Mouse (Mus musculus) embryonic facial prominence, embryonic 15.5 days (tissue): ENCODE measurements around the gene Minar1. TPM values are rescaled to one million over a fixed set of nuclear protein-coding genes. Genes with fewer than 3 reads are reported as not detected.

Source experiments
- ATAC-seq: fragments of 200-750 bp; cut with Nextera tagmentation; 2 replicates; pipeline ENCODE4 v1.8.0; 2017; ENCODE audit warnings: low read depth, moderate TSS enrichment; ENCODE audit not compliant: insufficient number of reproducible peaks, low FRiP score, low TSS enrichment
- H3K27ac ChIP-seq: fragments of 300-500 bp; sonication (generic); replicated peaks from 2 replicates; pipeline ENCODE4 v1.5.1; 2015; ENCODE audit warnings: mild to moderate bottlenecking, inconsistent platforms
- H3K27me3 ChIP-seq: fragments of 300-500 bp; sonication (generic); 2 replicates; pipeline ENCODE4 v1.6.1; 2015; ENCODE audit warnings: inconsistent platforms
- H3K36me3 ChIP-seq: fragments of 300-500 bp; sonication (generic); 2 replicates; pipeline ENCODE4 v1.6.1; 2015; ENCODE audit warnings: mild to moderate bottlenecking, inconsistent platforms
- H3K4me1 ChIP-seq: fragments of 300-500 bp; sonication (generic); 2 replicates; pipeline ENCODE4 v1.6.1; 2015; ENCODE audit warnings: inconsistent platforms
- H3K4me2 ChIP-seq: fragments of 300-500 bp; sonication (generic); replicated peaks from 2 replicates; pipeline ENCODE4 v1.6.1; 2015; ENCODE audit warnings: mild to moderate bottlenecking, inconsistent platforms
- H3K4me3 ChIP-seq: fragments of 300-500 bp; sonication (generic); replicated peaks from 2 replicates; pipeline ENCODE4 v1.5.1; 2015; ENCODE audit warnings: mild to moderate bottlenecking, inconsistent platforms
- H3K9ac ChIP-seq: fragments of 300-500 bp; sonication (generic); 2 replicates; pipeline ENCODE4 v1.6.1; 2015; ENCODE audit warnings: inconsistent platforms
- H3K9me3 ChIP-seq: fragments of 300-500 bp; sonication (generic); replicated peaks from 2 replicates; pipeline ENCODE4 v1.6.1; 2016; ENCODE audit warnings: inconsistent platforms
- WGBS: fragments of 180-500 bp; shearing (Covaris S2); methylation state at CpG from one replicate; pipeline ENCODE4 v1.1.7; 2015; 5-methylcytosine and 5-hydroxymethylcytosine counted together
- polyA plus RNA-seq: library from polyadenylated mRNA; unstranded; fragments of >200 nt; fragmentation: Nextera tagmentation; extraction: Ambion mirVana; gene quantifications from 2 replicates; pipeline ENCODE4 v1.2.1, GENCODE M21; 2015

The Minar1 gene
- polyA plus RNA-seq, 1 experiment from 2014 or later = 0.25 TPM

GRCm38 (mm10) chr9:89606256-89606655 lies 16.7 kb downstream of the Minar1 start:
- Histone ChIP-seq H3K4me2 (no peak overlapping the region), H3K4me3 (no peak overlapping the region), H3K27ac (no peak overlapping the region), H3K9ac (no peak overlapping the region), H3K27me3 (no peaks in the 10 kb centered on the region), H3K36me3 (no peaks in the 10 kb centered on the region), H3K9me3 (no peaks in the 10 kb centered on the region), H3K4me1 (no peaks in the 10 kb centered on the region)
- 53% methylated on average over 11 of the region's 11 CpGs for WGBS
- ATAC-seq = no peak

GRCm38 (mm10) chr9:89601891-89602290 lies 21.0 kb downstream of the Minar1 start:
- no peaks in the 10 kb centered on the region for H3K9me3 ChIP-seq
- no peak for ATAC-seq
- H3K27me3 ChIP-seq = no peaks in the 10 kb centered on the region
- H3K4me2 ChIP-seq = no peak overlapping the region
- H3K36me3 ChIP-seq = no peaks in the 10 kb centered on the region
- no peak overlapping the region for H3K27ac ChIP-seq
- 86% methylated on average over 9 of the region's 9 CpGs for WGBS
- H3K4me3 ChIP-seq = no peak overlapping the region
- no peak overlapping the region for H3K9ac ChIP-seq
- H3K4me1 ChIP-seq = no peaks in the 10 kb centered on the region

GRCm38 (mm10) chr9:89600677-89601076 lies 22.2 kb downstream of the Minar1 start:
- no peak overlapping the region for H3K4me2 ChIP-seq
- no peaks in the 10 kb centered on the region for H3K4me1 ChIP-seq
- WGBS = 85% methylated on average over 7 of the region's 7 CpGs
- H3K9ac ChIP-seq = no peak overlapping the region
- no peak overlapping the region for H3K4me3 ChIP-seq
- H3K27ac ChIP-seq = no peak overlapping the region
- no peaks in the 10 kb centered on the region for H3K36me3 ChIP-seq
- ATAC-seq = no peak
- no peaks in the 10 kb centered on the region for H3K27me3 ChIP-seq
- no peaks in the 10 kb centered on the region for H3K9me3 ChIP-seq

GRCm38 (mm10) chr9:89597071-89597470 lies 25.9 kb downstream of the Minar1 start:
- H3K27ac ChIP-seq = no peak overlapping the region
- no peak for ATAC-seq
- H3K27me3 ChIP-seq = no peaks in the 10 kb centered on the region
- 56% methylated on average over 3 of the region's 3 CpGs for WGBS
- H3K4me3 ChIP-seq = no peak overlapping the region
- H3K36me3 ChIP-seq = no peaks in the 10 kb centered on the region
- no peak overlapping the region for H3K9ac ChIP-seq
- H3K4me2 ChIP-seq = no peak overlapping the region
- no peaks in the 10 kb centered on the region for H3K9me3 ChIP-seq
- H3K4me1 ChIP-seq = no peaks in the 10 kb centered on the region

- no peak overlapping the region for H3K4me3 ChIP-seq
- no peak overlapping the region for H3K4me2 ChIP-seq
- H3K9me3 ChIP-seq = no peaks in the 10 kb centered on the region
- H3K36me3 ChIP-seq = no peaks in the 10 kb centered on the region
- no peaks in the 10 kb centered on the region for H3K27me3 ChIP-seq
- 87% methylated on average over 5 of the region's 5 CpGs for WGBS
- no peak overlapping the region for H3K9ac ChIP-seq
- no peak overlapping the region for H3K27ac ChIP-seq
- no peaks in the 10 kb centered on the region for H3K4me1 ChIP-seq
- no peak for ATAC-seq
Measured at GRCm38 (mm10) chr9:89596392-89596791, 26.5 kb downstream of the Minar1 start.

DNA sequence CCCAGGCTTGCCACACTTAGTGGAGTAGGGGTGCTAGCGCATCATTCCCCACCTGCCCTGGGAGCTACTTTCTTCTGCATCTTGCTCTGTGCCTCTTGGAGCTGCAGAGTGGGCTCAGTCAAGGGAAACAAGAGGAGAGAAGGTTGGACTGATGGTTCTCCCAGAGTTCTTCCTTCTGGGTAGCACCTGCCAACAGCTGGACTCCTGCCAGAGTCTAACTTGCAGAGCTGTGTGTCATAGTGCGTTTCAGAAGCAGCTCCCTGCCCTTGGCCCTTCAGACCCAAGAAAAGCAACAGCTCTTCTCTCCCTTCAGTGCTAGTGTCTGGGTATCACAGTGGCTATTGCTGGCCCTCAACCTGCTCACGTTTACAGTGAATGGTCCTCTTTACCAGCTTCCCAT lies 30.5 kb downstream of the Minar1 start:
- Histone ChIP-seq H3K9ac (no peak overlapping the region), H3K4me1 (no peaks in the 10 kb centered on the region), H3K9me3 (no peaks in the 10 kb centered on the region), H3K27ac (no peak overlapping the region), H3K36me3 (no peaks in the 10 kb centered on the region), H3K4me3 (no peak overlapping the region), H3K27me3 (no peaks in the 10 kb centered on the region), H3K4me2 (no peak overlapping the region)
- no peak for ATAC-seq
- WGBS = 70% methylated on average over 3 of the region's 3 CpGs

- ATAC-seq = no peak
- Histone ChIP-seq H3K27me3 (no peaks in the 10 kb centered on the region), H3K4me3 (no peak overlapping the region), H3K36me3 (no peaks in the 10 kb centered on the region), H3K4me2 (no peak overlapping the region), H3K4me1 (no peaks in the 10 kb centered on the region), H3K9me3 (no peaks in the 10 kb centered on the region), H3K9ac (no peak overlapping the region), H3K27ac (no peak overlapping the region)
- WGBS = 80% methylated on average over 5 of the region's 5 CpGs
Measured at GRCm38 (mm10) chr9:89578422-89578821, 44.5 kb downstream of the Minar1 start.

DNA sequence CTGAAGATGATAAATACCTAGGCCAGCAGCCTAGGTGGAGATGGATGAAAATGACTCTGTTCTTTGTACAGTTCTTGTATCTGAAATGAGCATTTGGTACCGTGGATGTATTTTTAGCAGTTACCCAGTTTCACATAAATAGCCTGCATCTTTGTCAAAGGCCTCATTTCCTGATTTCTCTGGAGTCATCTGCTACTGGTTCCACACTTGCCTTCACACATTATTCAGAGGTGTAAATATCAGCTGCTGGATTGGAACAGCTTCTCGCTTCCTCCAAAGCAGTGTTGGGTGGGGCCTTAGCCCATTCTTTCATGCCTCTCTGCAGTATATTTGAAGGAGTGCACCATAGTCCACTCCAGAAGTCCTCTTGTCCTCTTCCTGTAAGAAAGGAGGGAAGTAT lies 70.3 kb downstream of the Minar1 start:
- H3K4me3 ChIP-seq = no peak overlapping the region
- H3K27me3 ChIP-seq = no peaks in the 10 kb centered on the region
- no peak for ATAC-seq
- 90% methylated on average over 2 of the region's 2 CpGs for WGBS
- no peaks in the 10 kb centered on the region for H3K9me3 ChIP-seq
- H3K27ac ChIP-seq = no peak overlapping the region
- H3K4me2 ChIP-seq = no peak overlapping the region
- H3K36me3 ChIP-seq = no peaks in the 10 kb centered on the region
- H3K4me1 ChIP-seq = no peaks in the 10 kb centered on the region
- H3K9ac ChIP-seq = no peak overlapping the region

Other genes with a start within 250 kb of the Minar1 start
- gene Tmed3, start 81.9 kb upstream of the Minar1 start, polyA plus RNA-seq = 148 and 157 TPM in 2 replicates
- 0.04 TPM in 1 of 2 replicates, not detected in the other for gene Ankrd34c, start 115.3 kb upstream of the Minar1 start, polyA plus RNA-seq